Mouse (Mus musculus): Measurements from ENCODE around the gene Zeb2.

DNA sequence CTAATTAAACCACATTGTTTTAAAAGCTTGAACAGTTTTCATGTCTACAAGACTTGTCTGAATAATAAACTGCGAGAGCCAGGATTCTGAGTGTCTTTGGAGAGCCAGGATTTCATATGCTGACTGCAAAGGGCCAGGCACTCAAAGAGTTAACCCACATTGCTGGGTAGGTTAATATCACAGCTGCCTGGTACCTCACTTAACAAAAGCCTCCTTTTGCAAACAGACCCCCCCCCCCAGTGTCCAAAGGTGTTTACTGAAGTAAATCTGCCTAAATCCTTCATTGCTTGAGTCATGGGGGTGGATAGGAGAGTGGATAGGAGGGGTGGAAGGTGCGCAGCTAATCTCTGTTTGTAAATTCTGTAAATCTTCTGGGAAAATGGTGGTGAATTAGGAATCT, 15.6 kb downstream of the Zeb2 start:
- TF ChIP-seq EP300 (IDR thresholded peaks at IDR 0.05; ENCODE audit: low read depth): no peak
- no peak for TF ChIP-seq CTCF (IDR thresholded peaks at IDR 0.05; ENCODE audit: low read depth)
